Mouse (Mus musculus): ENCODE results near the gene Ccdc85c.

The Ccdc85c gene

DNA sequence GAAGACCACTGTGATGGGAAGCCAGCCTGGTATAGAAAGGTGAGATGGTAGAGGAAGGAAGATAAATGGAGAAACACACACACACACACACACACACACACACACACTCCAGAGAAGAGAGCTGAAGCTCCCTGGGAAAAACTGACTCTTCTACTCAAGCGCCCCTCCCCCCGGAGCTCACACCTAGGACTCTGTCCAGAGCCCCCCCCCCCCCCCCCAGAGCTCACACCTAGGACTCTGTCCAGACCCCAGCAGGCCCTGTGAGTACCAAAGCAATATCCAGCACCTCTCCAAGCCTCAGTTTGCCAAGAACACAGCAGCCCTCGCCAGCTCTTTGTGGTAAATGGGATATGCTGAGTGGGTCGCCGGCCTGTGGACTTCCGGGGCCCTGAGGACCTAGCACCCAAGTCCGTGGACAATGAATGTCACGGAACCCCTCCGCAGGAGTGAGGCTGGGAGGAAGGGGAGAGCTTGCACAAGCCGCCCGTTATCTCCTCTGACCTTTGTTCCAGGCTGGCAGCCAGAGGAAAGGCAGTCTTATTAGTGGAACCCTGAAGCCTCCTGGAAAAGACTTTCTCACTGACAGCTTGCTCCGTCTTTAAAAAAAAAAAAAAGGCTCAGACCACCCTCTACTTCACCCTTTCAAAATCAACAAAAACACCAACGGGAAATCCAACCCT lies 4.8 kb downstream of the Ccdc85c start:
- in situ Hi-C loops (cut with MboI, MseI), result no loop called here

- in situ Hi-C loops (cut with MboI, MseI), result no loop called here
Observed at GRCm38 (mm10) chr12:108269699-108270098, 5.5 kb downstream of the Ccdc85c start.

- in situ Hi-C loops (cut with MboI, MseI), result no loop called here
Observed at GRCm38 (mm10) chr12:108268970-108269369, 6.3 kb downstream of the Ccdc85c start.

DNA sequence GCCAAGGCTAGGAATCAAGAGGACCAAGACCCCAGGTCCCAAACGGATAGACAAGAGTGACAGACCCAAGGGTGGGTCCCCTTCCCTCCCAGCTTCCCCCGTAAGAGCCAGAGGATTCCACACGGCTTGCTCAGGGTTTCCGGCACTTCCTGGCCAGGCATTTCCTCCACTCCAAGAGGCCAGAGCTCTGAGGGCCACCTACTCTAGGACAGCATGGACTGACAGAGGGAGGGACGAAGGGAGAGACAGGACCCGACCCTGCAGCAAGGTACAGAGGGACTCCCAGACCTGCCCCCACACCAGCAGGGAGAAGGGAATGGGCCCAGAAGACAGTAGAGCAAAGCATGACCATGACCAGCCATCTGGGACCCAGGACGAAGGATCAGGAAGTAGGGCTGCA lies 7.6 kb downstream of the Ccdc85c start:
- in situ Hi-C loops (cut with MboI, MseI), result no loop called here

- in situ Hi-C loops (cut with MboI, MseI), result no loop called here
Observed at GRCm38 (mm10) chr12:108265831-108266619, 9.2 kb downstream of the Ccdc85c start.

GRCm38 (mm10) chr12:108264918-108265317 lies 10.3 kb downstream of the Ccdc85c start:
- in situ Hi-C loops (cut with MboI, MseI), result no loop called here

GRCm38 (mm10) chr12:108260950-108261349 lies 14.3 kb downstream of the Ccdc85c start:
- in situ Hi-C loops (cut with MboI, MseI), result no loop called here

GRCm38 (mm10) chr12:108259322-108260049 lies 15.7 kb downstream of the Ccdc85c start:
- in situ Hi-C loops (cut with MboI, MseI), result no loop called here

- in situ Hi-C loops (cut with MboI, MseI), result no loop called here
Observed at GRCm38 (mm10) chr12:108256734-108257133, 18.5 kb downstream of the Ccdc85c start.

DNA sequence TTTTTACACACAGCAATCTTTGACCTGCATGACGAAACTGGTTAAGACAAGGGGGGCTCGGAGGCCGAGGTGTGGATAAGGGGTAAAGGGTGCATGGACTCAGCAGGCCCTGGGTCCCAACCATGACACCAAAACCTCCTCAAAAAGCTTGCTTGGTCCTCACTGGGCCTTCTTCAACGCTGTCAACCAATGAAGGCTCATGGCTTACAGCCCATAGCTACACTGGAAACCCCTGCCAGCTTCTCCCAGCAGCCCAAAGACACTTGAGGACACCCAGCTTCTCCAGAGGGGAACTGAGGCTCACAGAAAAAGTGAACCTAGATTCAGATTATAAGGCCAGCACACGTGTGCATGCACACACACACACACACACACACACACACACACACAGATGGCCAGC lies 19.3 kb downstream of the Ccdc85c start:
- in situ Hi-C loops (cut with MboI, MseI), result no loop called here

- in situ Hi-C loops (cut with MboI, MseI), result no loop called here
Observed at GRCm38 (mm10) chr12:108255511-108255919, 19.7 kb downstream of the Ccdc85c start.

DNA sequence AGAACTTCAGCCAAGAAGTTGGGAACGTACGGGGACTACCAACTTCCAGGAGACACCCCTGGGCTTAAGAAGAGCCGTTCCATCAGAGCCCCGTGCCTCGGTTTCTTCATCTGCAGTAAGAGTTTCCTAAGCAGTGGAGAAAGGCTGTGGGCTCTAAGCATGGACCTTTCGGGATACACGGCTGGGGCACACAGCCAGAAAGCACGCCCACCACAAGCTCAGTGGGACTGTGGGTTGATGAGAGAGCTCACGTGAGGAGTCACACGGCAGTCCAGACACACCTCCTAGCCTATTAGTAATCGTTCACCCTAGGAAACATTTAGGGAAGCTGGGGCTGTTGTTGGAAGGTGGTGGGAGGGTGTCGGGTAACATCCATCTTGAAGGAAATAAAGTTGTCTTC lies 22.2 kb downstream of the Ccdc85c start:
- in situ Hi-C loops (cut with MboI, MseI), result no loop called here

GRCm38 (mm10) chr12:108251825-108252542 lies 23.2 kb downstream of the Ccdc85c start:
- in situ Hi-C loops (cut with MboI, MseI), result no loop called here

DNA sequence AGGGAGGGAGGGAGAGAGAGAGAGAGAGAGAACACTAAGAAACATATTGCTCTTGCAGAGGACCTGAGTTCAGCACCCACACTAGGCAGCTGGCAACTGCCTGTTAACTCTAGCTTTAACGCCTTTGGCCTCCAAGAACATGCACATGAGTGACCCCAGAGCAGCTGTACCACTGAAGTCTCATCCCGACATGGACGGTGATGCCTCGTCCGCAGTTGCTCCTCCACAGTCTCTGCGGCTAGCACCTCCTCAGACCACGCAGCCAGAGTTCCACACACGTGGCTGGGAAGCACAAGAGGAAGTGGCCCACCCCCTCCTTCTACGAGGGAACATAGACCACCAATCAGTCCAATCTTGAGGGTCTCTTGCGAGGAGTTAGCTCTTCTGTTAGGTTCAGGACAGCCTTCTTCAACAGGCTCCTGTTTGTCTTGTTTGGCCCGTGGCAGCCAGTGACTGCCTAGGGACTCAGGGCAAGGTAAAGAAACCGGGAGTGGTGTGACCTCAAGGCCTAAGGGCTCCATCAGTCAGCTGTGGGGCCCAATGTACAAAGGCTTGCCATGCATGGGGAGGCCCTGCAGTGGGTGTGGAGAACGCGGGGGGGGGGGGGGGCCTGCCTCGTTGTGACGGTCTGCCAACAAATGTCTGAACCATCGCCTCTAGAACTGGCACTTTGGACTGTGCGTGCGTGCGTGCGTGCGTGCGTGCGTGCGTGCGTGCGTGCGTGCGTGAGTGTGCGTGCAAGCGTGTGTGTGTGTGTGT lies 24.0 kb downstream of the Ccdc85c start:
- in situ Hi-C loops (cut with MboI, MseI), result no loop called here

- in situ Hi-C loops (cut with MboI, MseI), result no loop called here
Observed at GRCm38 (mm10) chr12:108249522-108249921, 25.7 kb downstream of the Ccdc85c start.

DNA sequence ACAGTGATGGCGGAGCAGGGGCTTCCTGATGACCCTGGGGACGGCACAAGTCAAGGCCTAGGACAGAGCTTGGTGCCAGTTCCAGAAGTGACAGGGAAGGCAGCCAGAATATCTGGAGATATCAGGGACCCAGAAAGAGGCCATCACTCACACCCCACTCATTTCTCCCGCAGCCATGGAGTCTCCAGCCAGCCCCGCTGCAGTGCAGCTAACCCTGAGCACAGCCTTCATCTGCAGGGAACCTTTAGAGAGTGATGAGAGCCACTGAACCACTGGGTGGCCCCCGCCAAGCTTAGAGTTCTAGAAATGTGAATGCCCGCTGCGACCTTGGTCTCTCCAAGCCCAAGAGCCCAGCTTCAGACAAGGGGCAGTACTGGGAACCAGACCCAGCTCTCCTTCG lies 26.2 kb downstream of the Ccdc85c start:
- in situ Hi-C loops (cut with MboI, MseI), result no loop called here

GRCm38 (mm10) chr12:108246759-108247500 lies 28.3 kb downstream of the Ccdc85c start:
- in situ Hi-C loops (cut with MboI, MseI), result no loop called here

- in situ Hi-C loops (cut with MboI, MseI), result no loop called here
Observed at GRCm38 (mm10) chr12:108245579-108245978, 29.6 kb downstream of the Ccdc85c start.

DNA sequence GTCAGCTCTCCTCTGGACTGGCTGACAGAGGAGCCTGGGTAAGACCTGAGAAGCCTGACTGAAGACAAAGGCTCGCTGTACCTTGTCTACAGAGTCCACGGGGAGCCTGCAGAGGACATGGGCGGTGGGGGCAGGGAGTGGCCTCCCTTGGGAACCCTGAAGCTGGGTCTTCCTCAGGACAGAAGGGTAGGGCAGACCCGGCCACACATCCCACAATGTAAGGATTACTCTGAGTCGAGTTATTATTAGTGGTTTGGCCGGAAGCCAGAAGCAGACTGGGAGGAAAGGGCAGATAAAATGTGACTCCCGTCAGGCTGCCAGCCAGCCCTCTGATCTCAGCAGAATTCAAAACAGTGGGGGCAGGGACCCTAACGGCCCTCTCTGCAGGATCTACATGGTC lies 30.4 kb downstream of the Ccdc85c start:
- in situ Hi-C loops (cut with MboI, MseI), result no loop called here

DNA sequence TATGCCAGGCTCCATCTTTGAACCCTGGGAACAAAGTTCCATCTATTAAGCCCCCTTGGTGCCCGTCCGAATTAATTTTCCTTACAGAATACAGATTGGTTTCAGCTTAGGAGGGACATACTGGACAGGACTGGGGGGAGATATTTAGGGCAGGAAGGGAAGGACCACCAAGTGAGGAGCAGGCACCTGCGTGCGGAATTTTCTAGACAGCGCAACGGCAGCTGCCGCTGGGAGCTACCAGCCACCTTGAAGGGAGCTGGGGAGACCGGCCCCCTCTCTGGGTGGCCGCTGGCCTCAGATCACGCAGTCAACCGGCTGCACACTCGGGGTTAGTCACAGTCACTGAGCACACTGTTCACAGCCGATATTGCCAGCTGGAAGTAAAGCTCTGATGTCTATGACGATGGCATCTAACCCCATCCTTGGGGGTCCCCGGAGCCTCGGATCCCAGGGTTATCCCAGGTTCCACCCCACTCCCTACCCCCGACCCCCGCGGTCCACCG lies 32.9 kb downstream of the Ccdc85c start:
- in situ Hi-C loops (cut with MboI, MseI), result no loop called here
